12 mouse cellular contexts compared by ENCODE assay signal in the genomic region with DNA sequence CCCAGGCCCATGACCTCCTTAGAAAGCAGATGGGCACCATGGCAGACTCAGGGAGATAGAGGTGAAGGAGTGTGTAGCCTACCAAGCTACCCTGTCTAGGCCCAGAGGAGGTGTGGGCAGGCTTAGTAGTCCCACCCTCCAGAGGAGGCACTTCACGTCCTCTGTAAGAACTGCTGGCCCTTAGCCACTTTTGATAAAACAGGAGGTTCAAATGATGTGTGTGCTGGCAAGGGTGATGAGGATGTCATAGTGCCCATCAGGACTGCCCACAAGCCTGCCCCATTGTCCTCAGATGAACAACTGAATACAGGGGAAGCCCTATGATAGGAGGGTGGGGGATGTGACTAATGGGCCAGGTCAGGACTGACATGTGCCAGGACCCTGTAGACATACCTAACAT. TPM values are rescaled to one million over a fixed set of nuclear protein-coding genes. Genes with fewer than 3 reads are reported as not detected.
A peak's percentile ranks its signal among the peaks of the same experiment; 100 is the strongest.
DNase-seq lines count a peak whose midpoint lies in the region; TF ChIP-seq lines count a peak whose summit lies in the region.
"Had no signal": no experiment of that assay in that cellular context is flagged by ENCODE, and none has a peak within 500 bp of the region (broad histone marks: within the 10 kb centered on the region; RNA-seq: fewer than 3 reads in every experiment).

No protein-coding gene starts in this region.

- no peak for TF ChIP-seq CTCF in cerebellum, adult 2 months (IDR thresholded peaks at IDR 0.05; ENCODE audit: borderline replicate concordance, insufficient read depth, low read depth, low read length)
- no peak for TF ChIP-seq CTCF in layer of hippocampus, adult 2 months (conservative IDR thresholded peaks at IDR 0.05)
- no peak for TF ChIP-seq CTCF in cortical plate, adult 2 months (IDR thresholded peaks at IDR 0.05; ENCODE audit: extremely low read depth, insufficient read depth, low read length)

- DNase-seq in cerebellum, adult 2 months = no peak
- no peak for DNase-seq in cerebellum, postnatal 14 days
- DNase-seq in layer of hippocampus, adult 2 months (ENCODE audit: low spot score in 2 of 2) = no peak
- DNase-seq in layer of hippocampus, postnatal 14 days (ENCODE audit: low spot score in 2 of 2) = no peak
- peak; percentile 60 for DNase-seq in lung, postnatal 10 days
- DNase-seq in right cerebral cortex, postnatal 10 days (ENCODE audit: low spot score in 2 of 2) = no peak
- no peak for DNase-seq in left cerebral cortex, adult 8-10 months (ENCODE audit: low spot score in 2 of 2)
- DNase-seq: cerebellum, postnatal 10 days had no signal

- WGBS in cerebellum, adult 2 months = 28% methylated on average over 1 of the region's 1 CpGs

- no peaks in the 10 kb centered on the region for H3K27me3 ChIP-seq in cerebellum, adult 2 months (ENCODE audit: control insufficient read depth, insufficient read depth, low read length)
- H3K27me3 ChIP-seq: neural tube, embryonic 12.5 days had no signal

- peaks cover 58% of the 10 kb centered on the region for H3K4me1 ChIP-seq in cerebellum, adult 2 months (ENCODE audit: control insufficient read depth, insufficient read depth, low read length)
- H3K4me1 ChIP-seq in cortical plate, adult 2 months (ENCODE audit: control insufficient read depth, insufficient read depth, low read length) = peaks cover 20% of the 10 kb centered on the region
- H3K4me1 ChIP-seq: neural tube, embryonic 12.5 days had no signal

- H3K4me3 ChIP-seq in cerebellum, adult 2 months (replicated peaks; ENCODE audit: insufficient read depth, low read depth, low read length) = no peak overlapping the region
- H3K4me3 ChIP-seq in layer of hippocampus, adult 2 months = no peak overlapping the region
- no peak overlapping the region for H3K4me3 ChIP-seq in cortical plate, adult 2 months (ENCODE audit: insufficient read depth, low read length)
- H3K4me3 ChIP-seq: neural tube, embryonic 12.5 days had no signal

- H3K27ac ChIP-seq in cerebellum, adult 2 months (ENCODE audit: insufficient read depth, low read length) = peak overlapping the region; percentile 23; the same call in 1 of the 2 replicates
- peak overlapping the region; percentile 73 for H3K27ac ChIP-seq in layer of hippocampus, adult 2 months
- H3K27ac ChIP-seq in cortical plate, adult 2 months (ENCODE audit: insufficient read depth, low read length) = 0 out of 2 replicates have a peak overlapping the region, but pooled peaks have one; percentile 15
- H3K27ac ChIP-seq: kidney, postnatal 0 days; midbrain, embryonic 10.5 days; neural tube, embryonic 12.5 days had no signal

- no peak for TF ChIP-seq POLR2A in cerebellum, adult 2 months (IDR thresholded peaks at IDR 0.05; ENCODE audit: borderline replicate concordance, insufficient read depth, low read length)
- no peak for TF ChIP-seq POLR2A in cortical plate, adult 2 months (IDR thresholded peaks at IDR 0.05; ENCODE audit: extremely low read depth, insufficient read depth, low read length)

RNA-seq across cellular contexts. Expression of a gene that starts 13.6 kb away (rescaled TPM):
- polyA plus RNA-seq in cerebellum, adult 2 months (2012; rRNA removed) = 27.9 and 29.1 TPM in 2 replicates
- total RNA-seq in layer of hippocampus, adult 2 months (2021) = 10 to 100 TPM; 20.5 to 24.4 TPM
- 10 to 100 TPM; 18.7 TPM for total RNA-seq in layer of hippocampus, postnatal 14 days (2021)
- 23.8 and 23.9 TPM in 2 replicates for polyA plus RNA-seq in cortical plate, adult 2 months (2012; rRNA removed)
- total RNA-seq in left cerebral cortex, adult 8-10 months (2022) = 10 to 100 TPM; 17.6 to 25.3 (median 19.2) TPM

RNA-seq across cellular contexts. Expression of a gene that starts 25.1 kb away (rescaled TPM):
- 63.4 and 65.9 TPM in 2 replicates for polyA plus RNA-seq in cerebellum, adult 2 months (2012; rRNA removed)
- total RNA-seq in layer of hippocampus, adult 2 months (2021) = 10 to 100 TPM; 37.2 to 40.7 TPM
- 10 to 100 TPM; 39.5 to 40.3 TPM for total RNA-seq in layer of hippocampus, postnatal 14 days (2021)
- 61.0 and 64.4 TPM in 2 replicates for polyA plus RNA-seq in cortical plate, adult 2 months (2012; rRNA removed)
- 10 to 100 TPM; 43.0 to 52.5 (median 47.1) TPM for total RNA-seq in left cerebral cortex, adult 8-10 months (2022)

RNA-seq across cellular contexts. Expression of a gene that starts 25.3 kb away (rescaled TPM):
- 531 and 552 TPM in 2 replicates for polyA plus RNA-seq in cerebellum, adult 2 months (2012; rRNA removed)
- 100 to 1,000 TPM; 447 to 453 TPM for total RNA-seq in layer of hippocampus, adult 2 months (2021)
- total RNA-seq in layer of hippocampus, postnatal 14 days (2021) = 100 to 1,000 TPM; 412 to 417 TPM
- polyA plus RNA-seq in cortical plate, adult 2 months (2012; rRNA removed) = 592 and 612 TPM in 2 replicates
- total RNA-seq in left cerebral cortex, adult 8-10 months (2022) = 100 to 1,000 TPM; 419 to 440 (median 422) TPM

RNA-seq across cellular contexts. Expression of a gene that starts 41.3 kb away (rescaled TPM):
- polyA plus RNA-seq in cerebellum, adult 2 months (2012; rRNA removed) = 55.3 and 61.4 TPM in 2 replicates
- 10 to 100 TPM; 41.4 to 46.4 TPM for total RNA-seq in layer of hippocampus, adult 2 months (2021)
- total RNA-seq in layer of hippocampus, postnatal 14 days (2021) = 10 to 100 TPM; 38.8 to 46.1 TPM
- polyA plus RNA-seq in cortical plate, adult 2 months (2012; rRNA removed) = 71.1 and 77.2 TPM in 2 replicates
- 10 to 100 TPM; 54.5 to 60.3 (median 56.5) TPM for total RNA-seq in left cerebral cortex, adult 8-10 months (2022)

RNA-seq across cellular contexts. Expression of a gene that starts 42.2 kb away (rescaled TPM):
- polyA plus RNA-seq in cerebellum, adult 2 months (2012; rRNA removed) = 920 and 977 TPM in 2 replicates
- total RNA-seq in layer of hippocampus, adult 2 months (2021) = 1,000 to 10,000 TPM in 1 of 2 experiments, 100 to 1,000 TPM in 1; 970 to 1,000 TPM
- 1,000 to 10,000 TPM; 1,048 to 1,082 TPM for total RNA-seq in layer of hippocampus, postnatal 14 days (2021)
- polyA plus RNA-seq in cortical plate, adult 2 months (2012; rRNA removed) = 851 and 918 TPM in 2 replicates
- total RNA-seq in left cerebral cortex, adult 8-10 months (2022) = 1,000 to 10,000 TPM in 1 of 4 experiments, 100 to 1,000 TPM in 3; 847 to 1,003 (median 930) TPM

Comparison
In these comparisons a context has a peak if more than half of its experiments do, and no peak if none do; other contexts are left out.
1. H3K27ac ChIP-seq: peak in every context shown above with its lines; median percentile 73 in layer of hippocampus, adult 2 months; 23 in cerebellum, adult 2 months; 15 in cortical plate, adult 2 months.